Mouse (Mus musculus) ES-CJ7 (cell line): ENCODE results near the gene Kcnh5.

Source experiments
- DNase-seq: peaks from one replicate; pipeline ENCODE4 v3.0.0; 2011; ENCODE audit warnings: low read depth, low spot score

Gene Kcnh5

DNA sequence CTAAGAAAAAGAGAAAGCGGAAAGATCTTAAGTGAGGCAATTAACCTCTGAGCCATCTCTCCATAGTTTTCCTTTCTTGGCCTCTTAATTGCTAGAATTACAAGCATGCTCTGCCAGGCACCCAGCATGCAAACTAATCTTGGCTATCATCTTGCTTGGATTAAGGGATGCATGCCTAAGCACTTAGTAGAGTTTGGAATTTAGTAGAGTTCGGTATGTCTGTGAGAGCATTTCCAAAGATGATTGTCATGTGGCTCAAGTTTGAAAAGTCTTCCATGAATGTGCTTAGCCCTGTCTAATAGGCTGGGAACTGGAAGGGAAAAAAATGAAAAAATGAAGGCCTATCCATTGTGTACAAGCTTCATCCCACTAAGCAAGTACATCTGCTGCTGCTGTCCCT, 224.5 kb downstream of the Kcnh5 start:
- no peak for DNase-seq

- no peak for DNase-seq
Measured at GRCm38 (mm10) chr12:74951124-74952115, 225.7 kb downstream of the Kcnh5 start.

GRCm38 (mm10) chr12:74901331-74901730, 275.8 kb downstream of the Kcnh5 start:
- no peak for DNase-seq

DNA sequence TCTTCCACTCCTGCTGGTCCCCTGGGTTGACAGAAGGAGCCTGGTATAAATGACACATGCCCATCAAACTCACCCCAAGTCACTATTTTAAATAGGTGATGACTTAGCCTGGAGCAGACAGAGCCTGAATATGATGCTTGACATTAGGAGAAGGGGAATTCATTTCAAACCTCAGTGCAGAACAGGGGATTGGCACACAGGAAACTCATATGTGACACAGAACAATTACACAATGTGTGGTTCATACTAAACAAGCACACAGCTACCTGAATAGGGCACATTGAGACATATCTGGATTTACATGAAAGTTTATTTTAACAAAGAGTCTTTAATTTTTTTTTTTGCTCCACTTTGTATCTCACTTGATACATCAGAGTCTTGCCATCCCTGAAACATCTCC, 276.4 kb downstream of the Kcnh5 start:
- DNase-seq = no peak

DNA sequence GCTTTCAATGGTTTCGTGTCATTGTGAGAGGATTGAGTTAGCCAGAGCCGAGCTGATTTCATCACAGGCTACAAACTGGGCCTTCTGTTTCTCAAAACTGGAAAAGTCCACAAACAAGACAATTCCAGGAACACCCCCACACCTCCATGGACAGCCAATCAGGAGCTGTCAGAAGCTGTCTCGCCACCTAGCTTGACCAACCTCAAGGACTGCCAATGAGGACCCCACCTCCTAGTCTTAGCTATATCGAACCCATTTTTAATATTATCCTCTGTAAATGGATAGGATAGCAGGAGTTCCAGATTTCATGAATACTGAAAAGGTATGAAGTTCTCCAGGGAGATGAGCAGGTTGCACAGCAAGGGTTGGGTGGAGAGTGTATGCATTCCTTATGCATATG, 278.1 kb downstream of the Kcnh5 start:
- DNase-seq = no peak

DNA sequence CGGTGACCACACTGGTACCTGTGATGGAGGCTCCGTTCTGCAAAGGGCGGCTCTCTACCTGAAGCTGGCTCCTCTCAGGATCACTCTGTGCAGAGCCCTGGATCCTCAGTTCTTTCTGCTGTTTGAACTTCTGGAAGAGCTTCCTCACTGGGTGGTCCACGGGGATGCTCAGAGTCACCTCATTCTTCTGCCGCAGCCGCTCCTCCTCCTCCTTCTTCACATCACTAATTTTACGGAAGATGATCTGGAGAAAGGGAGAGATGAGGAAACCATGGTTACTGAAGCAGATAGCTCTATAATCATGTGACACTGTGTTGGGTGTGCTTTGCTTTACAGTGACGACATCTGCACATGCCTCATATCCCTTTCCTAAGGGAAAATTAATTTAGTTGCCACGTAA, 278.9 kb downstream of the Kcnh5 start:
- no peak for DNase-seq

GRCm38 (mm10) chr12:74894870-74895423, 282.2 kb downstream of the Kcnh5 start:
- DNase-seq = no peak

DNA sequence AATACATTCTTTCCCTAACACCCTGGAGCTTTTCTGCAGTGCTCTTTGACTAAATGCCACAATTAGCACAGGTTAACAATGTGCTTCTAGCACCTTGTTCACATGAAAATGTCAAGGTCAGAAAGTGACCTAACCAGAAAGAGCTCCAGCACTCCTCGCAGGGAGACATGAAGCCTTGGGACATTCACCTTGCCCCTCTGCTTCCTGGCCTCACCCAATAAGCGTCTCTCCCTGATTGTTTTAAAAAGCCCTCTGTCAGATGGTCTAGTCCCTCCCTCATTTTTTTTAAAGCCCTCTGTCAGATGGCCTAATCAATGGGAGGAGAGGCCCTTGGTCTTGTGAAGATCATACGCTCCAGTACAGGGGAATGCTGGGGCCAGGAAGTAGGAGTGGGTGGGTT, 287.7 kb downstream of the Kcnh5 start:
- peak; percentile 80 for DNase-seq

DNA sequence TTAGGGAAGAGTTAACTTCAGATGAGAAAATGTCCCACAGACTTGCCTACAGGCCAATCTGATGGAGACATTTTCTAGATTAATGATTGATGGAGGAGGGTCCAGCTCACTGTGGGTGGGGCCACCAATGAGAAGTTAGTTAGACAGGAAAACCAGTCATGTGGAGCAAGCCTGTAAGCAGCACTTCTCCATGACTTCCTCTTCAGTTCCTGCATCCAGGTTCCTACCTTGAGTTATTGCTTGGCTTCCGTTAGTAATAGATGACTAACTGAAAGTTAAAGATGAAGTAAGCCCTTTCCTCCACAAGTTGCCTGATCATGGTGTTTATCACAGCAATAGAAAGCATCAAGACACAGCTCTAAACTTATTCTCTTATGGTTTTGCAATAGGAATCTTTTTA, 290.1 kb downstream of the Kcnh5 start:
- no peak for DNase-seq

DNA sequence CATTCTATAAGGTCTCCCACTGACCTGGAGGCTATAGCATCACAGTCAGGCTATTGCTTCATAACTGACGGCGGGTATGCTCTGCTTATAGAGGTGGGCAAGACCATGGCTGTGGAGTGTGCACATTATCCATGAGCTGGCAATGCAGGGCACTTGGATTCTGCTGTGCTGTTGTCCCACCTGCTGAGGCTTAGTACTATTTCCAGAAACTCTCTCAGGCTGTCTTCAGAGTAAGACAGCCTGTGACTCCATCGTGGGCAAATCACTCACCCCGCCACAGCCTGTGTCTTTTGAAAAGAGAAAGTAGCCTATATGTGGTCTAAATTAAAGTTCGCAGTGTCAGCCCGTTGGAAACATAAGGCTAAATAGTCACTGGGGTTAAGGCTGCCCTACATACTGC, 295.8 kb downstream of the Kcnh5 start:
- DNase-seq = no peak

GRCm38 (mm10) chr12:74855666-74856065, 321.5 kb downstream of the Kcnh5 start:
- no peak for DNase-seq

DNA sequence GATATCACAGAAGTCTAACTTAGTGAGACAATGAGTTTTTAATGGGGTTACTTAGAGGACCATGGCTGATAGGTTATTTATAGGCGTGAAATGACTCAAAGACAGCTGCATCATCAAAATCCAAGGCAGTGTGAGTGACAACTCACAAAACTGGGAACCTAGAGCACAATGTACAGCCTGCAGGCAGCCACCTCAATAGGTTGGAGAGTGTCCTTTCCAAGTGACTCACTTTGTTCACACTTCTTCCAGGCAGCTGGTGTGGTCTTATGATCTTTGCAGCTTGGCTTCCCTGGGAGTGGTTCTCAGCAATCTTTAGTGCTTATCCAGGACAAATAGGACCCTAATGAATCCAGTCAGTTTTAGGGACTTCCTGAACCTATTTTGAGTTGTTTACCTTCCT, 322.9 kb downstream of the Kcnh5 start:
- DNase-seq = no peak

GRCm38 (mm10) chr12:74850323-74850722, 326.8 kb downstream of the Kcnh5 start:
- no peak for DNase-seq

- no peak for DNase-seq
Measured at GRCm38 (mm10) chr12:74849912-74850311, 327.2 kb downstream of the Kcnh5 start.

DNA sequence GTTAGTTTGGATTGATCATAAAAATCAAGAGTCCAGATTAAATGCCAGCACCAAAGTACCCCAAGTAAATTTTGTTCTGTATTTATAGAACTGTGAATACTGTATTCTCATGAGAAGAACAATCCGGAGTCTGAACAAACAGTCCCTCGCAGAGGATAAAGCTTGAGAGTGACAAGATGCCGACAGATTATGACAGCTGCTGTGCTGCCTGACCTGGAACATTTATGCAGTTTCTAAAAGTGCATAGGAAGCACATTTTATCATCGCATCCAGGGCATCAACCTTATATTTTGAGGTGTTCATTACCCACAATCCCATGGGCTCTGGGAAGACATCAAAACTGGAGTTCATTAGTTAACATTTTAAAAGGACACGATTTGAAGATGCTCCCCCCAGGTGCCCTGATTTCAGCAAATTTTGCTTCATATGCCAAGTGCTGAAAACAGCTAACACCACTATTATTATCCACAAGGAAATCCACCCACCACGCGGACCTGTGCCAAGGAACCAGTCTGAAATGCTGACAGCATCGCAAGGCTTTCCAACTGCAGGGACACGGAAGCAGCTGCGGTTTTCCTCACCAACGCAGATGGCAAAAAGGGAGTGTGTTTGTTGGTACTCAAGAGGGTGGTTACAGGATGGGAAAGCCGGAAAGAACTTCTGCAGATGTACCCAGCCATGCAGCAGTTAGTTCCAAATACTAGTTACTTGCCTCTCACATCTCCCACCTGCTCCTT, 328.4 kb downstream of the Kcnh5 start:
- no peak for DNase-seq
